Mouse (Mus musculus): Measurements from ENCODE around the gene Pck2. TPM values are rescaled to one million over a fixed set of nuclear protein-coding genes. Genes with fewer than 3 reads are reported as not detected.
A peak's percentile ranks its signal among the peaks of the same experiment; 100 is the strongest.

Gene Pck2
- polyA plus RNA-seq, 1 experiment from 2014 or later = 29.4 TPM

DNA sequence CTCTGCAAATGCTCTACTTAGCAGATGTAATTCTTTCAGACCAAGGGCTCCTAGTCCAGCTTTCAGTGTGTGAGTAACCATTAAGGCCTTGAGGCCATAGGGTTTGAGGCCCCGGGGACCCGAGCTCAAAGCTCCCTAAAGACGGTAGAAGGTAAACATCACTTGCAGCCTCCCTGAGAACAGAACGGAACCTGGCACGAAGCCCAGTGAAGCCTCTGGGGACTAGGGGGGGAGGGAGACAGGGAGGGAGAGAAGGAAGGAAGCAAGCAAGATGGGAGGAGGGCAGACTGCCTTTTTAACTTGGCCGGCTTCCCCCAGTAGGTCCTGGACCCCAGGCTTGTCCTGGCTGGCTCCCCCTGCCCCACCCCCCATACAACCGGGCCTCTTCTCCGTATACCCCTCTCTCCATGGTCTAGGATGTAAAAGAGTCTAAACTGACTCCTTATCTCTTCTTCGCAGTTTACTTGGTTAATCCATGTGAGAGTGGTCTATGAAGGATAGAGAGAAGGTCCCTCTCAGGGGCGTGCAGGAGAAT is 788 bp downstream of the Pck2 start:
- no peaks in the 10 kb centered on the region for H3K9me3 ChIP-seq
- H3K4me1 ChIP-seq (replicated peaks) = peaks cover 28% of the 10 kb centered on the region
- WGBS = 6% methylated on average over 10 of the region's 10 CpGs
- ATAC-seq (ENCODE audit: low FRiP score, low read depth) = peak; percentile 58
- peak overlapping the region; percentile 69 for H3K4me2 ChIP-seq
- H3K9ac ChIP-seq = peak overlapping the region; percentile 62
- H3K4me3 ChIP-seq = peak overlapping the region; percentile 50
- H3K36me3 ChIP-seq = peaks cover 8% of the 10 kb centered on the region; the same call in 1 of the 2 replicates
- peak overlapping the region; percentile 84 for H3K27ac ChIP-seq (replicated peaks)
- H3K27me3 ChIP-seq = no peaks in the 10 kb centered on the region

- no peak overlapping the region for H3K9ac ChIP-seq
- 96% methylated on average over 12 of the region's 12 CpGs for WGBS
- ATAC-seq (ENCODE audit: low FRiP score, low read depth) = no peak
These were observed 2.2 kb downstream of the Pck2 start for GRCm38 (mm10) chr14:55542268-55542667.

DNA sequence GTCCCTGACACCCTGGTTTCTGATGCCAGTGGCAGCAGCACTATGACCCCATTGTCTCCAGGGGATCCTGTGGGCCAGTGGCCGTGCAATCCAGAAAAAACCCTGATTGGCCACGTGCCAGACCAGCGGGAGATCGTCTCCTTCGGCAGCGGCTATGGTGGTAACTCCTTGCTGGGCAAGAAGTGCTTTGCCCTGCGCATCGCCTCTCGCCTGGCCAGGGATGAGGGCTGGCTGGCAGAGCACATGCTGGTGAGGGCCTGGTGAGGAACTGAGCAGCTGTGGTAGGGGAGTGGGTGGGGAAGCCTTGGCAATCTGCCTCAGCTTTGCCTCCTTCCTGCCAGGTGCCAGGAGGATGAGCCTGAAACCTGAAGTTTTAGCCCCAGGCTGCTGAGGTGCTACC is 4.3 kb downstream of the Pck2 start:
- H3K36me3 ChIP-seq = peaks cover 27% of the 10 kb centered on the region
- H3K4me1 ChIP-seq (replicated peaks) = peaks cover 28% of the 10 kb centered on the region
- H3K9me3 ChIP-seq = no peaks in the 10 kb centered on the region
- H3K27ac ChIP-seq (replicated peaks) = no peak overlapping the region
- no peak overlapping the region for H3K4me3 ChIP-seq
- no peak overlapping the region for H3K4me2 ChIP-seq
- 59% methylated on average over 9 of the region's 9 CpGs for WGBS
- H3K27me3 ChIP-seq = no peaks in the 10 kb centered on the region
- ATAC-seq (ENCODE audit: low FRiP score, low read depth) = no peak
- no peak overlapping the region for H3K9ac ChIP-seq

More at GRCm38 (mm10) chr14:55542268-55542667, 2.2 kb downstream of the Pck2 start:
- peaks cover 16% of the 10 kb centered on the region; the same call in 1 of the 2 replicates for H3K36me3 ChIP-seq
- H3K27ac ChIP-seq (replicated peaks) = no peak overlapping the region
- H3K27me3 ChIP-seq = no peaks in the 10 kb centered on the region
- H3K4me1 ChIP-seq (replicated peaks) = peaks cover 28% of the 10 kb centered on the region
- H3K4me3 ChIP-seq = no peak overlapping the region
- no peak overlapping the region for H3K4me2 ChIP-seq
- no peaks in the 10 kb centered on the region for H3K9me3 ChIP-seq

DNA sequence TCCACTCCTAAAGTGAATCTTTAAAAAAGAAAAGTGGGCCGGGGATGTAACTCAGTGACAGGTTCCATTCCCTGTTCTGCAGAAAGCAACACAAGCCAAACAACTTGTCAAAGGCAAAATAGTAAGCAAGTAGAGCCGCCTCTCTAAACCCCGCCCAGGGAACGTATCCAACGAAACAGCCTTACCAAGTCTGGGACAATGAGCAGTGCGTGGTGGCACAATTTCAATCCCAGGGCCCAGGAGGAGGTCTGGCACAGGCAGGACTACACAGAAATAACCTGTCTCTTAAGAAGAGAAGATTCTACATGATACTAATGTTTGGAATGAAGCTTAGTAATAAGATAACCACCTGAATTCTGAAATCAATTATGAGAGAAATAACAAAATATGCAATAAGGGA is 10.1 kb downstream of the Pck2 start:
- Histone ChIP-seq H3K9ac (no peak overlapping the region), H3K9me3 (no peaks in the 10 kb centered on the region), H3K4me2 (no peak overlapping the region), H3K27me3 (no peaks in the 10 kb centered on the region), H3K4me3 (no peak overlapping the region), H3K27ac (replicated peaks) (no peak overlapping the region), H3K36me3 (peaks cover 20% of the 10 kb centered on the region), H3K4me1 (replicated peaks) (no peaks in the 10 kb centered on the region)
- no peak for ATAC-seq (ENCODE audit: low FRiP score, low read depth)
- 81% methylated on average over 6 of the region's 6 CpGs for WGBS

DNA sequence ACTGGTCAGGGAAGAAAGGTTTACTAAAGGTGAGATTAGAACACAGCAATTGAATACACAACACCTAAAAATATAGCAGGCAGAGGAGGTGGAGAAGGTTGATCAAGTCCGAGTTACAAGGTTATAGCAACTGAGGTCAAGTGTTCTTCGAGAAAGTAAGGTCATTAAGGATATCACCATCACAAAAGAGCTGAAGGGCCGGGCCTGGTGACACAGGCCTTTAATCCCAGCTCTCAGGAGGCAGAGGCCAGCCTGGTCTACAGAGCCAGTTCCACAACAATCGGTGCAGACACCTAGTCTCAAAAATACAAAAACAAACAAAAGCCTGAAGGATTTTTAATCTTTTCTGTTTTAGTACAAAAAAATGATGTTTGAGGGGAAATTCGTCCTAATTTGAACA is 11.3 kb downstream of the Pck2 start:
- no peak overlapping the region for H3K4me3 ChIP-seq
- H3K36me3 ChIP-seq = peaks cover 14% of the 10 kb centered on the region
- H3K9me3 ChIP-seq = no peaks in the 10 kb centered on the region

DNA sequence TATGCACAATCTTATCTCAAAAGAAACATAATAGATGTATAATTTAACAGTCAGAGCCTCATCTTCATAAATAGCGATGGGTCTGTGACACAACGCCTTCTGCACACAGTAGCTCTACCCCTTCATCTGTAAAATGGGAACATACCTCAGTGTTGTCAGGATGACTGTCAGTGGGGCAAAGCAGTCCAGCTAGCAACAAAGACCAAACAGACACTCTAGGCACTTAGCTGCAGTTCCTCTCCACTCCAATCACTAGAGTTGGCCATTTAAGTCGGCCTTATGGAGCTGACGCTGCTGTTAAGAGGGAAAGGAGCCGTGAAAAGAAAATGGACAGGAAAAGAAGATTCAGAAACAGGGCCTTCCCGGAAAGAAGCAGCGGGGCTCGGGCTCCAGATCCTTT is 11.7 kb downstream of the Pck2 start:
- H3K9ac ChIP-seq = no peak overlapping the region
- WGBS = 92% methylated on average over 8 of the region's 8 CpGs

More for the DNA sequence above, 11.3 kb downstream of the Pck2 start:
- WGBS = 67% methylated on average over 5 of the region's 5 CpGs
- Histone ChIP-seq H3K4me2 (no peak overlapping the region), H3K9ac (no peak overlapping the region), H3K4me1 (replicated peaks) (no peaks in the 10 kb centered on the region), H3K27ac (replicated peaks) (no peak overlapping the region), H3K27me3 (no peaks in the 10 kb centered on the region)
- ATAC-seq (ENCODE audit: low FRiP score, low read depth) = no peak

GRCm38 (mm10) chr14:55554635-55555034 is 14.6 kb downstream of the Pck2 start:
- H3K9me3 ChIP-seq = no peaks in the 10 kb centered on the region
- H3K36me3 ChIP-seq = no peaks in the 10 kb centered on the region
- H3K27me3 ChIP-seq = no peaks in the 10 kb centered on the region
- no peak overlapping the region for H3K4me3 ChIP-seq
- ATAC-seq (ENCODE audit: low FRiP score, low read depth) = no peak
- H3K4me2 ChIP-seq = no peak overlapping the region
- no peak overlapping the region for H3K27ac ChIP-seq (replicated peaks)
- no peak overlapping the region for H3K9ac ChIP-seq
- H3K4me1 ChIP-seq (replicated peaks) = peaks cover 7% of the 10 kb centered on the region

More for the DNA sequence above, 11.7 kb downstream of the Pck2 start:
- H3K4me1 ChIP-seq (replicated peaks) = no peaks in the 10 kb centered on the region
- no peak for ATAC-seq (ENCODE audit: low FRiP score, low read depth)
- no peaks in the 10 kb centered on the region for H3K27me3 ChIP-seq
- H3K36me3 ChIP-seq = peaks cover 11% of the 10 kb centered on the region
- no peak overlapping the region for H3K4me3 ChIP-seq
- no peaks in the 10 kb centered on the region for H3K9me3 ChIP-seq
- no peak overlapping the region for H3K4me2 ChIP-seq
- no peak overlapping the region for H3K27ac ChIP-seq (replicated peaks)

DNA sequence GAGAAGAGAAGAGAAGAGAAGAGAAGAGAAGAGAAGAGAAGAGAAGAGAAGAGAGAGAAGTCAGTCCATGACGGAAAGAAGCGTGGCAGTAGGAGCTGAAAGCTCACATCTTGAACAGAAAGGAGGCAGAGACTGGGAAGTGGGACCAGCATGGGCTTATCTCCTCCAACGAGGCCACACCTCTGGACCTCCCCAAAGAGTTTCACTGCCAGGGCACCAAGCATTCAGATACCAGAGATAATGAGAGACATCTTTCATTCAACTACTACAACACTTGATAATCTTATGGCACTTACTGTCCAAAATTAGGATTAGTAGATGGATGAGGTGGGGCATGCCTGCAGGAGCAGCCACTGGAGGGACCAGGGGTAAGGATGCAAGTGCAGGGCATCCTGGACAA is 15.7 kb downstream of the Pck2 start:
- peaks cover 7% of the 10 kb centered on the region for H3K4me1 ChIP-seq (replicated peaks)
- no peaks in the 10 kb centered on the region for H3K36me3 ChIP-seq
- no peak for ATAC-seq (ENCODE audit: low FRiP score, low read depth)
- no peaks in the 10 kb centered on the region for H3K27me3 ChIP-seq
- H3K9ac ChIP-seq = no peak overlapping the region
- WGBS = 86% methylated on average over 3 of the region's 3 CpGs
- no peaks in the 10 kb centered on the region for H3K9me3 ChIP-seq
- H3K4me2 ChIP-seq = no peak overlapping the region
- no peak overlapping the region for H3K27ac ChIP-seq (replicated peaks)
- no peak overlapping the region for H3K4me3 ChIP-seq

- Histone ChIP-seq H3K4me3 (no peak overlapping the region), H3K9ac (no peak overlapping the region), H3K4me2 (no peak overlapping the region), H3K36me3 (no peaks in the 10 kb centered on the region), H3K9me3 (no peaks in the 10 kb centered on the region), H3K27me3 (no peaks in the 10 kb centered on the region), H3K4me1 (replicated peaks) (peaks cover 18% of the 10 kb centered on the region), H3K27ac (replicated peaks) (no peak overlapping the region)
- no peak for ATAC-seq (ENCODE audit: low FRiP score, low read depth)
- 28% methylated on average over 5 of the region's 5 CpGs for WGBS
These were observed 16.9 kb downstream of the Pck2 start for GRCm38 (mm10) chr14:55557003-55557402.

DNA sequence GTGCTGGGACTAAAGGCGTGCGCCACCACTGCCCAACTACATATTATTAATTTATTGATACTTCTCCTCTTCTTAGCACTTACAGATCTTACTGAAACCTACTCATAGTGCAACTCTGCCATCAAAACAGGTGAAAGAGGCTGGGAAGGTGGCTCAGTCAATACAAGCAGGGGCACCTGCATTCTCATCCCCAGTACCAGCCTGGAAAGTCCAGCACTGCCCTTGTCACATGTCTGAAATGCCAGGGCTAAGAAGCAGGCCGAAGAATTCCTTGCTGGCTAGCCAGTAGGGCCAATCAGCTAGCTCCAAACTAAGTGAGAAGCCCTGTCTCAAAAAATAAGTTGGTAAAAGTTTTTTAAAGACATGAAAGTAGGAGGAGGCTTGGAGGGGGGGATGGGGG is 17.5 kb downstream of the Pck2 start:
- H3K9ac ChIP-seq = no peak overlapping the region
- H3K36me3 ChIP-seq = no peaks in the 10 kb centered on the region
- 89% methylated on average over 3 of the region's 3 CpGs for WGBS
- no peak overlapping the region for H3K4me3 ChIP-seq
- no peak for ATAC-seq (ENCODE audit: low FRiP score, low read depth)
- no peaks in the 10 kb centered on the region for H3K9me3 ChIP-seq
- no peak overlapping the region for H3K4me2 ChIP-seq
- no peak overlapping the region for H3K27ac ChIP-seq (replicated peaks)
- peaks cover 24% of the 10 kb centered on the region for H3K4me1 ChIP-seq (replicated peaks)
- H3K27me3 ChIP-seq = no peaks in the 10 kb centered on the region

- H3K27ac ChIP-seq (replicated peaks) = peak overlapping the region; percentile 98; the same call in 1 of the 2 replicates
- H3K4me1 ChIP-seq (replicated peaks) = peaks cover 24% of the 10 kb centered on the region
- ATAC-seq (ENCODE audit: low FRiP score, low read depth) = no peak
- no peaks in the 10 kb centered on the region for H3K9me3 ChIP-seq
- no peaks in the 10 kb centered on the region for H3K27me3 ChIP-seq
- peak overlapping the region; percentile 53 for H3K4me3 ChIP-seq
- H3K9ac ChIP-seq = peak overlapping the region; percentile 73
- peak overlapping the region; percentile 68 for H3K4me2 ChIP-seq
- WGBS = 62% methylated on average over 6 of the region's 6 CpGs
- H3K36me3 ChIP-seq = peaks cover 2% of the 10 kb centered on the region; the same call in 1 of the 2 replicates
These were observed 18.8 kb downstream of the Pck2 start for GRCm38 (mm10) chr14:55558740-55559448.

DNA sequence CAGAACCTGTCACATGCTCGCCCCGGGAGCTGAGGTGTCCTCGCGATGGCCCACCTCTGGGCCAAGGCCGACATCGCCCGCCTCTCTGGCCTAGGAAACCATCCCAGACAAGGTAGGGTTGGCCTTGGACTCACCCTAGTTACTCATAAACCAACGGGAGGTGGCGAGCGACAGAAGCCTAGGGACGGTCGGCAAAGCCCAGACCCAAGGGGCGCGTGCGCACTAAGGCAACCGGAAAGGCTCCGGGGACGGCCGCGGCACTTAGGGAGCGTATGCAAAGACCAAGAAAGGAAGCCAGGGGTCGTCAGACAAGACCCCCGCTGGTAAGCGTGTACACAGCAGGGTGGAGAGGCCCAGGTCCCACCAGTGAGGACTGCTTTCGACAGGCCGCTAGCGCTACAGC is 19.7 kb downstream of the Pck2 start, which contains the start of gene Dcaf11:
Dcaf11 (plus strand) TSS at position 208 of the 403 bp plus-strand sequence.
- Histone ChIP-seq H3K9ac (peak within 1 kb of the TSS; percentile 73), H3K27me3 (no peaks in the 10 kb centered on the region), H3K4me1 (replicated peaks) (peaks cover 24% of the 10 kb centered on the region), H3K9me3 (no peaks in the 10 kb centered on the region), H3K27ac (replicated peaks) (peak within 1 kb of the TSS; percentile 98), H3K36me3 (peaks cover 11% of the 10 kb centered on the region), H3K4me2 (peak within 1 kb of the TSS; percentile 68), H3K4me3 (peak within 1 kb of the TSS; percentile 53)
- WGBS = under 1% methylated on average over 27 of the region's 27 CpGs
- peak; percentile 78 for ATAC-seq (ENCODE audit: low FRiP score, low read depth)
